Mouse (Mus musculus) naive thymus-derived CD4-positive, alpha-beta T cell, adult 2 months (primary cell): ENCODE results near the gene Atp2b1.

ENCODE experiments used
- DNase-seq: peaks from one replicate; pipeline ENCODE4 v3.0.0-alpha.2; 2011; ENCODE audit warnings: low read depth

The Atp2b1 gene

DNA sequence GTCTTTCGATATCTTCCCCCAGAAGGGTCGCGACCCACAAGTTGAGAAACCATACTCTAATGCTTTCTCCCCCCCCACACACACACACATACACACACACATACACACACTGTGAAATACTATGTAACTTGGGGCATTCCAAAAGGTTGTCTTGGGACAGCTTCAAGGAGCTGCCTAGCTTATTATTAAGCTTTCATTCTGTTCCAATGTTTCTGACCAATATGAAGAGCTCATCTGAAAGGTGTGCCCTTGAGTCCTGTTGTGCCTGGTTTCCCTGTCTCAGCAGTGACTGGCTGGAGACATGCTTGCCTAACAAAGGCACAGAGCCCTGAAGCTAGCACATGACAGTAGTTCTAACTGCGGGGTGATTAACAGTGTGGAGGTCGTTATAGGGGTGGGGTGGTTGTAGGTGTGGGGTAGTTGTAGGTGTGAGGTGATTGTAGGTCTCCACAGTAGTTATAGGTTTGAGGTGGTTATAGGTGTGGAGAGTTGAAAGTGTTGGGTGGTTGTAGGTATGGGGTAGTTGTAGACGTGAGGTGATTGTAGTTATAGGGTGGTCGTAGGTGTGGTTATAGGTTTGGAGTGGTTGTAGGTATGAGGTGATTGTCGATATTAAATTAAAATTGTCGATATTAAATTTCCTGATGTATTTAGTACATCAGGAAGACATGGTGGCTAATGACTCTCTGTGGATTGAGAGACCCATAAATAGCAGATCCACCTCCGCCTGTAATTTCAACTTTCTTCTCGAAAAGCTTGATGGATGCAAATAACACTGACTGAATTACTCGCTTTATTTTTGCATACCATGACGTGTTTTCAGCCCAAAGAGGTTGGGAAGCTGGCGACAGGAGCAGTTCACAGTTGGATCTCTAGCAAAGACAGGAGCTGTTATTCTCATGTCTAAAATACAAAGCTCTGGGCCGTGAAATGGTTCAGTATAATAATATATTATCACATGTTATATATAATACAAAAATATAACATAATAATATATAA is 119.9 kb downstream of the Atp2b1 start:
- no peak for DNase-seq

GRCm38 (mm10) chr10:99037185-99038065 is 123.2 kb downstream of the Atp2b1 start:
- no peak for DNase-seq

DNA sequence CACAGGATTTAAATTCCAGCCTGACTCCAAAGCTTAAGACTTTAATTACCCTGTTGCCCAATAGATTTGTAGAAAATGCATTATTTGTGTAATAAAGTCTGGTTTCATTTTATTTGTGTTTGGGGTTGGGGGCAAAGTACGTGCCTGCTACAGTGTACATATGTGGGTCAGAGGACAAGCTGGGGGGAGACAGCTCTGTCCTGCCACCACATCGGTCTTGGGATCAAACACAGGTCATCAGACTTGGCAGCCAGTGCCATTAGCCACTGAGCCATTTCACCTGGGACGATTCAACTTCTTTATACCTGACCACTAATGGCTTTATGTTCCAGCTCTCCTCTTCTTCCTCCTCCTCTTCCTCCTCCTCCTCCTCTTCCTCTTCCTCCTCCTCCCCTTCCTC is 124.7 kb downstream of the Atp2b1 start:
- DNase-seq: no peak

GRCm38 (mm10) chr10:99040171-99040570 is 126.0 kb downstream of the Atp2b1 start:
- DNase-seq: no peak

DNA sequence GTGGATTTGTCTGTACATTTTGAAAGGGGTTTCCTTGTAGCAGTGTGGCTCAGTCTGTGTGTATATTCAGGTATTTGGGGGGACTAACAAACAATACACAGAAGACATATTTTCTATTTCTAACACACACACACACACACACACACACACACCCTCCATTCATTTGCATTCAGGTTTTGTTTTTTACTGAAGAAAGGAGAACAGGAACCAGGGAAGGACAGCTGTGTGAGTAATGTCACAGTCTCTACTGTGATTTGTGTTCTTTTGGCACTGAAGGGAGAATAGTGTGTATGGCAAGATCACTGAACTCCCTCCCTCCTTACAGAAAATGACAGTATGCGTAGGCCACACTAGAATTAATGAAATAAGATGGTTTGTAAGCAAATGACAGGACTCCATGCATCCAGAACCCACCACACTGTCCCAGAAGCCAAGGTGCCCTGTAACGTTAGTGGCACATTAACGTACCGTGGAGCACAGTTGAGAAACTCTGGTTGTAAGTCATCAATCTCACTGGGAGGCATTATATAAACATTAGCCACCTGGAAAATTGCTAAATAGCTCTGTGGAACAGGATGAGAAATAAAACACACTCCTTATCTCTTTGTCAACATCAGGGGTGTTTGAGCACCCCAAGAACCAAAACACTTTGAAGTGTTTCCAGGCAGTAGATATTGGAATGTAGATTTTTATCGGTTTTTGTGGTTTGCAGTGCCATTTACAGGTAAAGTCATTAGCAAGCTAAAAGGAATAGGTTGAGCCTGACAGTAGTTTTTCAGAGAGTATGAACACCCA is 132.7 kb downstream of the Atp2b1 start:
- DNase-seq: no peak

DNA sequence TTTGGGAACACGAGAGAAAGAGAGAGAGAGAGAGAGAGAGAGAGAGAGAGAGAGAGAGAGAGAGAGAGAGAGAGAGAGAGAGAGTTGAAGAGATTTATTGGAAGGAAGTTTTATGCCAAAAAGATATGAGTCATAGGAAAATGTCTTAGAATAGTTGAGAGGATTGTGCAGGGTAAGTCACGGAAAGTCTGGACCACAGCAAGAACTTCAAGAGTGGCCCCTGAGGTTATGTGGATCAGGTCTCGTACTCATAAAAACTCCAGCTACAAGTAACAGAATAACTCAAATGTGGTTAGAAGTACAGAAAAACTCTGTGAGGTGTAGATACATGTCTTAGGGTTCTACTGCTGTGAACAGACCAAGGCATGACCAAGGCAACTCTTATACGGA is 133.3 kb downstream of the Atp2b1 start:
- DNase-seq: no peak

DNA sequence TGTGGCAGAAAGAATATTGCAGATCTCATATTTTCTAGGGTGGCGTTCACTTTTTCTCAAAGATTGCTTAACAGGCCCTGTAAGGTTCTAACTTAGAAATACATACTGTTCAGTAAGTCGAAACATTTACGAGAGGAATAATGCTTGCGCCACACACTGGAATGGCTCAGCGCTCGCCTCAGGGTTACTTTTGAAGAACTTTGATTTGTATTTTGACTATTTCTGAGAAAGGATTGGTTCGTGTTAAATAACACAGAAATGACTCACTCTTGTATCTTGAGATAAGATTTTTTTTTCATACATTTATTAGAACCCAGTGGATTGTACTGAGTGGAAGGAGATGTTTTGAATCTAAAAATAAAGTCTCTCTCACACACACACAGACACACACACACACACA is 135.9 kb downstream of the Atp2b1 start:
- DNase-seq: no peak

DNA sequence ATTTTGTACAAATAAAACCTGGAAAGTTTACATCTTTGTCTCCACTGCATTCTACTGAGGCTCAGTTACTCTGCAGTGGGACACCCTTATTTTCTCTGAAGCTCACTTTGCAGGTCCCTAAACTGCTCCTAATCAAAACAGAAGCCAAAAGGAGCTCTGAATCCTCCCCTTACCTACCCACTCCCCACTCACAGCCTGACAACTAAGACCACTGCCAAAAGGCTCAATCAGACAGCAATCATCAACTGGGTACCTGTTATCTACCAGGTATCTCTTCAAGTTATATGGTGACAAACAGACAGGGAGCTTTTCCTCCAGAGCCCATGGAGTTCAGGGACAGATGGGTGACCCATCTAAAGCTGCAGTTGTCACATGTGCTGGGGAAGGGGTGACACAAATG is 138.9 kb downstream of the Atp2b1 start:
- no peak for DNase-seq

GRCm38 (mm10) chr10:99060588-99060987 is 146.4 kb downstream of the Atp2b1 start:
- DNase-seq: no peak

DNA sequence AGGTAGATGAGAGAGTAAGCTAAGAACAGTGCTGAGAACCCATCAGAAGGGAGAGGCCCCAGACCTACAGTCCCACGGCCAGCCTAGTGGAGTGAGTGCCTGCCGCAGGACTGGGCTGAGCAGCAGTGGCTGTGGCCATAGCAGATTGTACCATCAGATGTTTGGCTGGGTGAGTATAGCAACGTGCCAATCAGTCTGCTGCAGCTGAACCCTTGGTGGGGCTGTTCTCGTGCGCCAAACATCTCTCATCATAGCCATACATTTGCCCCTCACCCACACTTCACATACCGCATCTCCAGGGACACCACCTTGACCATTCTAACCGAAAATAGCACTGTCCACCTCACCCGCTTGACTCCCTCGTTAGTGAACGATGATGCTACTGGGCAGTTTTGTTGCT is 147.2 kb downstream of the Atp2b1 start:
- DNase-seq: no peak

DNA sequence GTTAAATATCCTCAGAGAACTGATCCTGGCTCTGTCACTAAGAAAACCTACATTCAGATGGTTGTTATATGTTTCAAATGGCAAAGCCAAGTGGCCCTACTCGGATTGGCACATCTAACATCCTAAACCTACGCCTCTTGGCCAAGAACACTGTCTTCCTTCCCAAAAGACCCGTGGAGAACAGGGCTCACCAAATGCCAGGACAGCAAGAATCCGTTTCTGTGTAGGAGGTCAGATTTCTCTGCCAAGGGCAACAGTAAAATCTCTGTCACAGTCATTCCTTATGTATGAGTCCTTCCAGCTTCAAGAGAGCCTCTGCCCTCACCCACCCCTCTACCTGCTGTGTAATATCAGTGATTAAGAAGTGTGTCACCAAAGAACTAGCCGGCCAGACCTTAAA is 148.3 kb downstream of the Atp2b1 start:
- DNase-seq: no peak
